Mouse (Mus musculus): Measurements from ENCODE around the gene Syt6.
"Not testable (repeated sequence)": the region's sequence is repeated elsewhere in the genome, so short reads cannot be mapped to it uniquely, and the experiment has no call there.

The Syt6 gene

DNA sequence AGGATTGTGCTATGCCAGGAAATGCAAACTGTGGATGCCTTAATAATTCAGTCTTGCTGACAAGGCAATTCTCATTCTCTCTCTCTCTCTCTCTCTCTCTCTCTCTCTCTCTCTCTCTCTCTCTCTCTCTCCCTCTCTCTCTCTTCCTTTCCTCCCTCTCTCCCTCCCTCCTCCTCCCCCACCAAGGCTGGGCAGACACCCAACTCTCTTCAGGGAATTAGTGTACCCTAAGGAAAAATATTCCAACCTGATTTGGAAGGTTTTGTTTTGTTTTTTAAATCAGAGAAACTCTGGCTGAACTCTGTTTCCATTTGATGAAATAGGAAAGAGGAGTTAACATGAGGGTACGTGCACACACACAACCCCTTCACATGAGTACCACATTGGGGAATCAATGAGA, 26.5 kb downstream of the Syt6 start:
- DNase-seq = no peak

GRCm38 (mm10) chr3:103606045-103606597, 31.1 kb downstream of the Syt6 start:
- DNase-seq = no peak

GRCm38 (mm10) chr3:103606660-103607595, 31.9 kb downstream of the Syt6 start:
- no peak for DNase-seq

- DNase-seq = no peak
Observed at GRCm38 (mm10) chr3:103610231-103610630, 35.2 kb downstream of the Syt6 start.

DNA sequence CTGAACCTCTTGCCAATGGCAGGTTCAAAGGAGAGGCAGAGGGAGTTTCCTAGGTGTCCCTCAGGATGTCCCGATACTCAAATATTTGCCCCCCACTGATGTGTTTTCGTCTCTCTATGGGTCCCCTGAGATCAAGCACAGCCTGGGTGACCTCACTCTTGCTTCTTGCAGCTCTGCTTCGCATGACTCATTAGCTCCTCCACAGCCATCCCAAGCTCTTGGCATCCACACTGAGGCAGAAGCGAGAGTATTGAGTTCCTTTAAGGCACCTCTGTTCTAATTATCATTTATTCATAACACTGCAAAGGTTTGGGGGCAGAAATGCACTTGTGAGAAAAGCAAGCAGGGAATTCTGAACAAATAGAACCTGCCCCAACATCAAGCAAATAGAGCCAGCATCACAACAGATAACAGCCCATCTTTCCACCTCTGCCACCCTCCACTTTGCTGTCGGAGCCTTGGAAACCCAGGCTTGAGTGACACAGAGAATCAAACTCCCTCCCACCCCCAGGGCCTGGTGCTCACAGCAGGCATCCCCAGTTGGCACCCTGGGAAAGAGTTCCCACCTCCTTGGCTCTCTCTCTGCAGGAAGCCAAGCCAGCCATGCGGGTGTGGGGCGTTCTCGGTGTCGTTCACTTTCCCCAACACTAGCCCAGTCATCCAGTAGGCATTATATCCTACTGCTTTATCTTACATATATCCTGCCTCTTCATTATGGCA, 37.8 kb downstream of the Syt6 start:
- no peak for DNase-seq

GRCm38 (mm10) chr3:103615621-103616020, 40.6 kb downstream of the Syt6 start:
- no peak for DNase-seq

GRCm38 (mm10) chr3:103616981-103617380, 42.0 kb downstream of the Syt6 start:
- no peak for DNase-seq

GRCm38 (mm10) chr3:103620101-103620500, 45.1 kb downstream of the Syt6 start:
- DNase-seq = no peak

- no peak for DNase-seq
Observed at GRCm38 (mm10) chr3:103623893-103624470, 49.0 kb downstream of the Syt6 start.

GRCm38 (mm10) chr3:103624591-103625051, 49.6 kb downstream of the Syt6 start:
- no peak for DNase-seq

GRCm38 (mm10) chr3:103625169-103625568, 50.1 kb downstream of the Syt6 start:
- no peak for DNase-seq

DNA sequence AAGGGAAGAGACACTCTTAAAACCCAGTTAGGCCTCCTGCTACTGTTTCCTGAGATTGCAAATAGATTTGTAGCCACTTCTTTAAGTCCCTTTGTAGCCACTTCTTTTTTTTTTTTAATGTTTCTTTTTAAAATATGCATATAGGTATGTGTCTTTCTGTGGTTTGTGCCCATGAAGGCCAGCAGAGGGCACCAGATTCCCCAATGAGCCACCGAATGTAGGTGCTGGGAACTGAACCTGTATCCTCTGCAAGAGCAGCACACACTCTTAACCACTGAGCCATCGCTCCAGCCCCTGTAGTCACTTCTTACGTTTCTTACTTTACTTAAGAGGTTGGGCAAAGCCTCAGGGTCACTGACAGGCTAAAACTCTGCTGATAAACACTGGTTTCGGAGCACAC, 51.5 kb downstream of the Syt6 start:
- DNase-seq = no peak

DNA sequence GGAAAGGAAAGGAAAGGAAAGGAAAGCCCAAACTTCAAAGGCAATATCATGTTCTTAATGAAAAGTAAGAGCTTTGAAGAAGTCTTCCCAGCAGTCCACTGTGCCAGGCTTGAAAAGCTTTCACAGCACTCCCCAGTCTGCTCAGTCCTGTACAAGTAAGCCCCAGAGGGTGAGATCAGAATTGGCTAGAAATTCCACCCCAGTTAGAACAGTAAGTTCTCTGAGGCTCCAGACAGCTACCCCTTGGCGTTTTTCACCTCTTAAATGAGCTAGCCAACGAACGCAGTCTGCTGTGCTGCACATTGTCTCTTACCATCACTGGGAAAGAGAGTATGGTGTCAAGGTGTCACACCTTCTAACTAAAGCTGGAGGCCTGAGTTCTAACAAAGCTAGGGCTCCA, 52.6 kb downstream of the Syt6 start:
- no peak for DNase-seq

- no peak for DNase-seq
Observed at GRCm38 (mm10) chr3:103633124-103633523, 58.1 kb downstream of the Syt6 start.

DNA sequence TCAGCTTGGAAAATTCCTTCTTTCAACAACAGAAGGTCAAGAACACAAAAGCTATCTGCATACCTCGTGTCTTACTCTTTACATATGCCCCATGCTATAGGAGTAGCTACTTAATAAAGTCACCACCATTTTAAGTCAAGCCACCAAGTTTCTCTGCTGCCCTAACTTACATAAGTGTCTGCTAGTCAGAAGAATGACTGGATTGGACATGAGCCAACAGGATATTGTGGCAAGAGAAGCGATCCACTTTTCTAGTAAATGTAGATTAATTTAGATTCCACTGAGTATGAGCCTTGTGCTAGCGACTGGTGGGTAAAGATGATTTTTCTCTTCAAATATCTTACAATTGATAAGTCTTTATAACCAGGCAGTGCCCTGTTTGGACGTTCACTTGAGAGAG, 58.8 kb downstream of the Syt6 start:
- DNase-seq = no peak

DNA sequence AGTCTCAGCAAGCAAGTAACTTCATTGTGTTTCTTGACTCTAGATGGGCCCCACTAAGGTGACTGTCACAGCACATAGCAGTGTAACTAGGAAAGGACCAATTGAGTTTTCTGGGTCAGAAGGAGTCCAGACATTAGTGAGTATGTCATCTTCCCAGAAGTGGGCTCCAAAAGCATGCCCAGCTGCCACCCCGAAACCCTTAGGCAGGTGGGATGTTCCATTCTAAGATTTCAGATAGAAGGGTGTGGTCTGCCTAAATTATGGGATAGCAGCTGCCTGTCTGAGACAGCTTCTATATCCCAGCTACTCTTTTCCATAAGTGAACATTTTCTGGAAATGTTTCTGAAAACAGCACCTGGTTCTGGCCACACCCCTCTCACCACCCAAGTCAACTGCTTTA, 59.2 kb downstream of the Syt6 start:
- DNase-seq = no peak

- DNase-seq = no peak
Observed at GRCm38 (mm10) chr3:103637641-103638040, 62.6 kb downstream of the Syt6 start.

- DNase-seq = no peak
Observed at GRCm38 (mm10) chr3:103640226-103640803, 65.3 kb downstream of the Syt6 start.

DNA sequence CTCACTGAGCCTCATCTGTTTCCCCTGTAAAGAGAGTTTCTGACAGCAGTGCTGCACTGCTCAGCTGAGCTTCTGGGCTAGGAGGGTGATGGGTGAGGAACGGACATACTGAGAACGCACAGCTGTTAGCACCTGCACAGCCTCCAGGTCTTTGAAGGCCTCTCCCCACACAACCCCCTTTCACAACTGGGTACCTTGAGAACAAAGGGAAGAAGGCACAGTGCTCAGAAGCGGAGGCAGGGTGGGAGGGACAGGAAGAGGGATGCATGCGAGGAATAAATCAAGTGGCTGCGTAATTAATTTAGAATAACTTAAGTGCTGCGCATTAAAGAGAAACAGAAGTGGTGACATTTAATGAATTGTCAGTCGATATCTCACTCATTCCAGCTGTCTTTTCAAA, 66.3 kb downstream of the Syt6 start:
- DNase-seq = peak; percentile 75

DNA sequence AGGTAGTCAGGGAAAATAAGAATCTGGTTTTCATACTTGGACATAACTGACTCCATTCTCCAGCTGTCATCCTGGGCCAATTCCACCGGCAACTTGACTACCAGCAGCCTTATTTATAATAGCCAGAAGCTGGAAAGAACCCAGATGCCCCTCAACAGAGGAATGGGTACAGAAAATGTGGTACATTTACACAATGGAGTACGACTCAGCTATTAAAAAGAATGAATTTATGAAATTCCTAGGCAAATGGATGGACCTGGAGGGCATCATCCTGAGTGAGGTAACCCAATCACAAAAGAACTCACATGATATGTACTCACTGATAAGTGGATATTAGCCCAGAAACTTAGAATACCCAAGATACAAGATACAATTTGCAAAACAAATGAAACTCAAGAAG, 70.9 kb downstream of the Syt6 start, which contains the start of gene Atg4a-ps:
Atg4a-ps (minus strand) TSS at position 101 of the 400 bp plus-strand sequence.
- DNase-seq = not testable (repeated sequence)

DNA sequence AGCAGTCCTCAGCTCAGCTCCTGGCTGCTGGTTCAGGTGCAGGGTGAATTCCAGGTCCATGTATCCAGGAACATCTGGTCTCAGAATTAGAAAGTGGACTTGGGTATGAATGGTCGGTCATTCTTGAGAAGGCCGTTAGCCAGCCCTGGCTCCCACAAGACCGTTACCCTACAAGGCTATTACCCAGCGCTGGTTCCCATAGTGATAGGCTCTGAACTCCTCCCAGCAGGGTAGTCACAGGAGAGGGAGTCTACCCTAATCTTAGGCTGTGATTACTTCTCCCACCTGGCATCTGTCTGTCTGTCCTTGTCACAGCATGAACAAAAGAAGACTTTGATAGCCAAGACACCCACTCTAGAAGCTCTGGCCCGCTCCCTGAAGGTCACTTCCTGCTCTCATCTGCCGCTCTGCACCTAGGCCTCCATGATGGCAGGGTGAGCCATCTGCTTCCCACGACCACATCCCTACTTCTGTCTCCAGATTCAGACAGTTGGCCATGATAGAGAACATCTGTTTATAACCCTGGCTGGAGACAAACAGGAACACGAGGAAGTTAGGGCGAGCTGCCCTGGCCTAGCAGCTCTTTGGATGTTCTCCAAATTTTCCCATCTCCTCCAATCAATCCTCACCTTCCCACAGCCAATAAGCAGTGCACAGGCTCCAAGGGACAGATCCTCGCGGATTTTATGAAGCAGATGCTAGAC, 72.3 kb downstream of the Syt6 start:
- no peak for DNase-seq

DNA sequence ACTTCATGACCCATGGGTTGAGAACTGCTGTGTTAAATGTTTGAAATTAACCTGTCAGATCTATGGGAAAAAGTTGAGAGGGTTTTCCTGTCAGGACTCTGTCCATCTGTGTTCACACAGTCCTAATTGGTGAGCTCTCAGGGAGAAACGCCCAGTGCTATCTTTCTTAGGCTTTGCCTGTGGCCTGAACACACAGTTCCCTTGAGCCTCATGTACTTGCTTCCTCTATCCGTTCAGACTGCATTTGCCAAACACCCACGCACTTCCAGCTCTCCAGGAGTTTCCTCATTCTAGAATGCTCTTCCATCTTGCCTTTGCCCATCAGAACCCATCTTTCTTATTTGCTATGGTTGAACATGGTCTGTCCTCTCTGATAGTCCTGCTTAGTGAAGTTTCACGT, 73.5 kb downstream of the Syt6 start:
- DNase-seq = no peak

Measured in thymus, postnatal 25 days (tissue).